Comparison of ENCODE assay signal across 18 mouse cellular contexts in genomic region chr9:21138386-21138785, GRCm38 (mm10).
"Had no signal": no experiment of that assay in that cellular context is flagged by ENCODE, and none has a peak within 500 bp of the region (broad histone marks: within the 10 kb centered on the region; RNA-seq: fewer than 3 reads in every experiment).

No protein-coding gene starts in this region.

- H3K27me3 ChIP-seq: midbrain, embryonic 12.5 days; neural tube, embryonic 13.5 days; neural tube, embryonic 15.5 days had no signal

- H3K27ac ChIP-seq: midbrain, embryonic 12.5 days; neural tube, embryonic 13.5 days; neural tube, embryonic 15.5 days had no signal

- DNase-seq: lung, adult 18-20 months; lung, embryonic 14.5 days; lung, postnatal 10 days; lung, postnatal 4 days; midbrain, embryonic 14.5 days; retina, postnatal 1 day; right cerebral cortex, adult 18-20 months; right cerebral cortex, postnatal 25 days; right cerebral cortex, postnatal 4 days; spleen, adult 18-20 months; thymus, adult 2 months; thymus, postnatal 25 days; thymus, postnatal 4 days had no signal

- H3K9me3 ChIP-seq: midbrain, embryonic 12.5 days; neural tube, embryonic 13.5 days; neural tube, embryonic 15.5 days had no signal

- H3K9ac ChIP-seq: lung, embryonic 14.5 days; midbrain, embryonic 12.5 days; neural tube, embryonic 13.5 days had no signal

- H3K4me2 ChIP-seq: lung, embryonic 14.5 days; midbrain, embryonic 12.5 days; neural tube, embryonic 13.5 days; neural tube, embryonic 15.5 days had no signal

- H3K4me1 ChIP-seq: midbrain, embryonic 12.5 days; neural tube, embryonic 13.5 days; neural tube, embryonic 15.5 days had no signal

- H3K4me3 ChIP-seq: midbrain, embryonic 12.5 days; myocyte; neural tube, embryonic 13.5 days; neural tube, embryonic 15.5 days had no signal

- ATAC-seq: midbrain, embryonic 16.5 days had no signal
